ENCODE assay signal across 8 mouse cellular contexts in genomic region chr3:132747036-132747435, GRCm38 (mm10).
DNase-seq lines count a peak whose midpoint lies in the region; ATAC-seq and TF ChIP-seq lines count a peak whose summit lies in the region.

No protein-coding gene starts in this region.

- H3K9me3 ChIP-seq in forebrain, embryonic 10.5 days: no peaks in the 10 kb centered on the region
- H3K9me3 ChIP-seq in hindbrain, embryonic 11.5 days (ENCODE audit: control insufficient read depth, low read length): no peaks in the 10 kb centered on the region
- no peaks in the 10 kb centered on the region for H3K9me3 ChIP-seq in lung, embryonic 16.5 days (ENCODE audit: control insufficient read depth, low read length)

- no peak overlapping the region for H3K4me2 ChIP-seq in hindbrain, embryonic 11.5 days (replicated peaks; ENCODE audit: low read depth, low read length)
- H3K4me2 ChIP-seq in lung, embryonic 16.5 days (ENCODE audit: low read depth, low read length): no peak overlapping the region

- TF ChIP-seq CTCF in bone marrow, adult 2 months (IDR thresholded peaks at IDR 0.05; ENCODE audit: control insufficient read depth, insufficient read depth, low read length): peak; percentile 51; the same call in 1 of the 2 replicates

- H3K4me3 ChIP-seq in bone marrow, adult 2 months (replicated peaks; ENCODE audit: control insufficient read depth, low read depth, low read length): no peak overlapping the region
- H3K4me3 ChIP-seq in forebrain, embryonic 10.5 days: no peak overlapping the region
- H3K4me3 ChIP-seq in hindbrain, embryonic 11.5 days (ENCODE audit: low read depth, low read length): no peak overlapping the region
- H3K4me3 ChIP-seq in lung, embryonic 16.5 days (ENCODE audit: low read length): no peak overlapping the region

- 32% methylated on average over 3 of the region's 3 CpGs for WGBS in bone marrow, adult 2 months
- 56% methylated on average over 3 of the region's 3 CpGs for WGBS in forebrain, embryonic 10.5 days
- WGBS in hindbrain, embryonic 11.5 days: 52% methylated on average over 3 of the region's 3 CpGs
- 12% methylated on average over 3 of the region's 3 CpGs for WGBS in lung, embryonic 16.5 days

- peak; percentile 58 for DNase-seq in CD4-positive, CD25-positive, alpha-beta regulatory T cell, adult 2 months (ENCODE audit: low read depth, low spot score)
- peak; percentile 31 for DNase-seq in forebrain, embryonic 10.5 days (ENCODE audit: extremely low spot score, low spot score)
- DNase-seq in hindbrain, embryonic 11.5 days (ENCODE audit: low spot score): peak; percentile 61
- DNase-seq in layer of hippocampus, adult 8-10 months (ENCODE audit: low spot score in 2 of 2): peak; percentile 36 to 55
- peak; percentile 81 to 82 for DNase-seq in right cerebral cortex, postnatal 10 days (ENCODE audit: low spot score in 2 of 2)

- H3K36me3 ChIP-seq in forebrain, embryonic 10.5 days (replicated peaks): no peaks in the 10 kb centered on the region
- H3K36me3 ChIP-seq in hindbrain, embryonic 11.5 days (ENCODE audit: control insufficient read depth, insufficient read depth, low read length): no peaks in the 10 kb centered on the region
- H3K36me3 ChIP-seq in lung, embryonic 16.5 days (ENCODE audit: control insufficient read depth, insufficient read depth, low read length): no peaks in the 10 kb centered on the region

- H3K4me1 ChIP-seq in bone marrow, adult 2 months (ENCODE audit: control insufficient read depth, insufficient read depth, low read length): peaks cover 1% of the 10 kb centered on the region; the same call in 1 of the 2 replicates
- peaks cover 19% of the 10 kb centered on the region for H3K4me1 ChIP-seq in forebrain, embryonic 10.5 days
- H3K4me1 ChIP-seq in hindbrain, embryonic 11.5 days (replicated peaks; ENCODE audit: control insufficient read depth, insufficient read depth, low read length): no peaks in the 10 kb centered on the region
- no peaks in the 10 kb centered on the region for H3K4me1 ChIP-seq in lung, embryonic 16.5 days (replicated peaks; ENCODE audit: control insufficient read depth, insufficient read depth, low read length)

- H3K9ac ChIP-seq in hindbrain, embryonic 11.5 days (ENCODE audit: low read depth, low read length): no peak overlapping the region
- H3K9ac ChIP-seq in lung, embryonic 16.5 days (ENCODE audit: low read length): no peak overlapping the region

- H3K27ac ChIP-seq in bone marrow, adult 2 months (ENCODE audit: control insufficient read depth, insufficient read depth, low read depth, low read length, poor library complexity): no peak overlapping the region
- H3K27ac ChIP-seq in forebrain, embryonic 10.5 days: no peak overlapping the region
- no peak overlapping the region for H3K27ac ChIP-seq in hindbrain, embryonic 11.5 days (ENCODE audit: low read depth, low read length)
- H3K27ac ChIP-seq in lung, embryonic 16.5 days (ENCODE audit: low read length): no peak overlapping the region

- H3K27me3 ChIP-seq in forebrain, embryonic 10.5 days (ENCODE audit: poor library complexity, severe bottlenecking): no peaks in the 10 kb centered on the region
- H3K27me3 ChIP-seq in hindbrain, embryonic 11.5 days (ENCODE audit: control insufficient read depth, insufficient read depth, low read length): no peaks in the 10 kb centered on the region
- H3K27me3 ChIP-seq in lung, embryonic 16.5 days (ENCODE audit: control insufficient read depth, insufficient read depth, low read depth, low read length): no peaks in the 10 kb centered on the region

- ATAC-seq in CD4-positive, CD25-positive, alpha-beta regulatory T cell, adult 4 months: no peak
- peak; percentile 80 for ATAC-seq in hindbrain, embryonic 11.5 days (ENCODE audit: low FRiP score)
- peak; percentile 87 for ATAC-seq in lung, embryonic 16.5 days (ENCODE audit: low read depth)

- no peak for TF ChIP-seq POLR2A in bone marrow, adult 2 months (IDR thresholded peaks at IDR 0.05; ENCODE audit: borderline replicate concordance, control insufficient read depth, low read depth, low read length)

Comparison
In these comparisons a context has a peak if more than half of its experiments do, and no peak if none do; other contexts are left out.
1. DNase-seq: peak in every context shown above with its lines; median percentile 82 in right cerebral cortex, postnatal 10 days; 61 in hindbrain, embryonic 11.5 days; 58 in CD4-positive, CD25-positive, alpha-beta regulatory T cell, adult 2 months; 46 in layer of hippocampus, adult 8-10 months; 31 in forebrain, embryonic 10.5 days.